Mouse (Mus musculus) bone marrow, adult 2 months (tissue): Measurements from ENCODE around the gene Cdc42bpa.

ENCODE experiments used
- CTCF ChIP-seq: fragments of 200-500 bp; IDR thresholded peaks from 2 replicates; pipeline ENCODE4 v1.5.1; 2011; ENCODE audit warnings: low read length, control low read depth; ENCODE audit not compliant: control insufficient read depth, insufficient read depth
- POLR2A ChIP-seq: fragments of 200-500 bp; IDR thresholded peaks from 2 replicates; pipeline ENCODE4 v1.6.1; 2011; ENCODE audit warnings: low read depth, mild to moderate bottlenecking, control low read depth, low read length, borderline replicate concordance; ENCODE audit not compliant: control insufficient read depth

- TF ChIP-seq POLR2A (no peak), CTCF (no peak)
Measured at GRCm38 (mm10) chr1:179961777-179962176, 1.5 kb downstream of the Cdc42bpa start.
